Mouse (Mus musculus): ENCODE results near the gene Rala.
A peak's percentile ranks its signal among the peaks of the same experiment; 100 is the strongest.
"Not testable (repeated sequence)": the region's sequence is repeated elsewhere in the genome, so short reads cannot be mapped to it uniquely, and the experiment has no call there.

The Rala gene

GRCm38 (mm10) chr13:17944078-17944917, at the start of gene Rala:
TSS of gene Rala (minus strand) at chr13:17944239.
- peak; percentile 95 for DNase-seq (ENCODE audit: low spot score)

GRCm38 (mm10) chr13:17993515-17993847, 49.4 kb upstream of the Rala start:
- DNase-seq (ENCODE audit: low spot score) = no peak

- peak; percentile 94 for DNase-seq (ENCODE audit: low spot score)
Measured at GRCm38 (mm10) chr13:17992697-17993514, 48.9 kb upstream of the Rala start, which contains the start of gene Yae1d1. TSS of gene Yae1d1 (minus strand) at chr13:17993349.

- DNase-seq (ENCODE audit: low spot score) = no peak
Measured at GRCm38 (mm10) chr13:17992009-17992408, 48.0 kb upstream of the Rala start.

- DNase-seq (ENCODE audit: low spot score) = peak; percentile 37
Measured at GRCm38 (mm10) chr13:17983194-17983593, 39.2 kb upstream of the Rala start.

GRCm38 (mm10) chr13:17982634-17983033, 38.6 kb upstream of the Rala start:
- no peak for DNase-seq (ENCODE audit: low spot score)

GRCm38 (mm10) chr13:17976854-17977739, 33.1 kb upstream of the Rala start:
- DNase-seq (ENCODE audit: low spot score) = no peak

- DNase-seq (ENCODE audit: low spot score) = peak; percentile 24
Measured at GRCm38 (mm10) chr13:17975891-17976290, 31.9 kb upstream of the Rala start.

- no peak for DNase-seq (ENCODE audit: low spot score)
Measured at GRCm38 (mm10) chr13:17975457-17975856, 31.4 kb upstream of the Rala start.

- no peak for DNase-seq (ENCODE audit: low spot score)
Measured at GRCm38 (mm10) chr13:17974734-17975133, 30.7 kb upstream of the Rala start.

GRCm38 (mm10) chr13:17960613-17961012, 16.6 kb upstream of the Rala start:
- no peak for DNase-seq (ENCODE audit: low spot score)

GRCm38 (mm10) chr13:17954282-17954681, 10.2 kb upstream of the Rala start:
- DNase-seq (ENCODE audit: low spot score) = no peak

- DNase-seq (ENCODE audit: low spot score) = not testable (repeated sequence)
Measured at GRCm38 (mm10) chr13:17950581-17950980, 6.5 kb upstream of the Rala start.

GRCm38 (mm10) chr13:17949555-17949954, 5.5 kb upstream of the Rala start:
- no peak for DNase-seq (ENCODE audit: low spot score)

GRCm38 (mm10) chr13:17943306-17944077, 547 bp downstream of the Rala start:
- peak; percentile 22 for DNase-seq (ENCODE audit: low spot score)

GRCm38 (mm10) chr13:17942338-17942737, 1.7 kb downstream of the Rala start:
- no peak for DNase-seq (ENCODE audit: low spot score)

GRCm38 (mm10) chr13:17907309-17907708, 36.7 kb downstream of the Rala start:
- no peak for DNase-seq (ENCODE audit: low spot score)

- no peak for DNase-seq (ENCODE audit: low spot score)
Measured at GRCm38 (mm10) chr13:17901474-17901873, 42.6 kb downstream of the Rala start.

GRCm38 (mm10) chr13:17900641-17901040, 43.4 kb downstream of the Rala start:
- DNase-seq (ENCODE audit: low spot score) = no peak

GRCm38 (mm10) chr13:17897040-17897439, 47.0 kb downstream of the Rala start:
- DNase-seq (ENCODE audit: low spot score) = no peak

GRCm38 (mm10) chr13:17891545-17891944, 52.5 kb downstream of the Rala start:
- DNase-seq (ENCODE audit: low spot score) = no peak
